Mouse (Mus musculus) left cerebral cortex, adult 18-20 months (tissue): ENCODE measurements around the gene Gns. TPM values are rescaled to one million over a fixed set of nuclear protein-coding genes. Genes with fewer than 3 reads are reported as not detected.

Experiments
- DNase-seq, 2 experiments: peaks; one replicate each; pipeline ENCODE4 v3.0.0; 2021 to 2022; ENCODE audit warnings: low spot score in 2 of 2, mixed read lengths in 1 of 2
- total RNA-seq, 2 experiments: library from RNA; stranded (reverse); gene quantifications; 2 replicates each; pipeline ENCODE4 v1.2.3; 2021

Gns gene
- total RNA-seq, 2 experiments from 2014 or later, result 86.7 to 87.1 TPM

DNA sequence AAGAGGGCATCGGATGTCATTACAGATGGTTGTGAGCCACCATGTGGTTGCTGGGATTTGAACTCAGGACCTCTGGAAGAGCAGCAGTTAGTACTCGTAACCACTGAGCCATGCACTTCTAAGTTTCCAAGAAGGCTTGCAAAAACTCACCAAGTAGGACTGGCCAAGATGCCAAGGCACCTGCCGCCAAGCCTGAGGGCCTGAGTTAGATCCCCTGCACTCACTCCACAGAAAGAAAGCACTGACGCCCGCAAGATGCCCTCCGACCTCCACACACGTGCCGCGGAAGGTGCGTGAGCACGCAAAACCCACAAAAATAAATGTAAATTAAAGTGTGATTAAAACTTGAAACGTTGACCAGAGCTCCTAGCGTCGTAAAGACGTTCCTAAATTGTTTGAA, 584 bp upstream of the Gns start:
- DNase-seq, result no peak

DNA sequence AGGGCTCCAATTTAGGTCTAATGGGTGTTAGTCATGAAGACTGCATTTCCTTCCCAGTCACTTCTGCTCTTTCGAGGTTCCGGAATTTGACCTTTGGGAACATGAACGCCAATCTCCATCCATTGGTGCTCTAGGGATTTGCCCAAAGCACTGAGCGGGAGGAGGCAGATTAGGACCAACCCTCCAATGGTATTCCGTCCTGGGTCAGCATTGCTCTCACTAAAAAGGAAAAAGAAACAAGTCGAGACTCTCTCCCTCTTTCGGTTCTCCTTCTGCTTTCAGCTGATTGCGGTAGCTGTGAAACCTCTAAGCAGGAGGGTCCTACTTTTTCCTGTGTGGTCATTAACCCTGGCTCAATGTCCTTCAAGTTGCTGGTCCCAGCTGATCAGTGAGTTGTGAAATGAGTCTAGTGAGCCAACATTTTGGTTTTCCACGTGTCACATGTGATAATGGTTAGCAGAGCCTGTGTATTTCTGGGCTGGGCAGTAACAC, 937 bp downstream of the Gns start:
- no peak for DNase-seq

GRCm38 (mm10) chr10:121367271-121367670, 2.4 kb downstream of the Gns start:
- DNase-seq, result no peak

DNA sequence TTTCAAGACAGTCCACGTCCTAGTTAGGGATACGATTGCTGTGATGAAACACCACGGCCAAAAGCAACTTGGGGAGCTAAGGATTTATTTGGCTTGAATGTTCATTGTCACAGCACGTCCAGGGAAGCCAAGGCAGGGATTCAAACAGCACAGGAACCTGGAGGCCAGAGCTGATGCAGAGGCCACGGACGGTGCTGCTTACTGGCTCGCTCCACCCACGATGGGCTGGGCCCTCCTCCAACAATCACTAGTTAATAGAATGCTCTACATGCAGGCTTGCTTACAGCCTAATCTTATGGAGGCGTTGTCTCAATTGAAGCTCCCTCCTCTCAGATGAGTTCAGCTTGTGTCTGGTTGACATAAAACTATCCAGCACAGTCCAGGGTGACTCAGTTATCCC, 2.9 kb downstream of the Gns start:
- no peak for DNase-seq

- no peak for DNase-seq
Observed at GRCm38 (mm10) chr10:121368783-121369465, 4.0 kb downstream of the Gns start.

GRCm38 (mm10) chr10:121370777-121371176, 5.9 kb downstream of the Gns start:
- no peak for DNase-seq

DNA sequence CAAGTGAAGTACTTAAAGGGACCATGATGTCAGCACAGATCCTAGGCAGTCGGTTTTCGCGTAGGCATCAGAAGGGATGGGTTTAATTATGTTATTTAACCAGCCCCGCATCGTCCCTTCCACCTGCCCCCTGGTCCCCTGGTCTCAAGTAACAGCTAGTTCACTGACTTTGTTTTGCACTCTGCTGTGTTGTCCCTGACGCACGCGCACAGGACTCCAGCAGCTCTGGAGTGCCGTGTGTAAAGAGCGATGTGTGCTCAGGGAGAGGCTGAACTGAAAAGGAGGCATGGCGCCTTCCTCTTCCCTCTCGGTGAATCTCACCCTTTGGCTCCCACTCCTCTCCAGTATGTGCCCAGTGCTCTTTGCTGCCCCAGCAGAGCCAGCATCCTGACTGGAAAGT, 9.1 kb downstream of the Gns start:
- DNase-seq, result no peak

GRCm38 (mm10) chr10:121374693-121375620, 10.1 kb downstream of the Gns start:
- no peak for DNase-seq

- DNase-seq, result no peak
Observed at GRCm38 (mm10) chr10:121375649-121376493, 11.0 kb downstream of the Gns start.

- no peak for DNase-seq
Observed at GRCm38 (mm10) chr10:121376530-121377271, 11.8 kb downstream of the Gns start.

- no peak for DNase-seq
Observed at GRCm38 (mm10) chr10:121379387-121379786, 14.5 kb downstream of the Gns start.

DNA sequence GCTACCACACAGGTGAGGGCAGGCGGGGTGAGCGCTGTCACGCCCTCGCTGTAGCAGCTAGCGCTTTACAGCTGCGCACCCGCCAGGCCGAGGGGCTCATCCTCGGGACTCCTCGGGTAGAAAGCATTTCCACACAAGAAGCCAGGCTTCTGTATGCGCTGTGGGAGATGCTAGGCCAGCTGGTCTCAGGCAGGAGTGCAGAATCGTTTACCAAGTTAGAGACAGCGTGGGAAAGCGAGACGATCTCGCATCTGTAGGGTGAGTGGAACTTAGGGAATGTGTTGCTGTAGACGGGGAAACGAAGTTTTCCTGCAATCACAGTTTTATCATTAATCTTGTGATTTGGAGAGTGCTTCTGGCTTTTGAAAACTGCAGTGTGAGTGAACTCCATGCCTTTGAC, 16.4 kb downstream of the Gns start:
- DNase-seq, result no peak

DNA sequence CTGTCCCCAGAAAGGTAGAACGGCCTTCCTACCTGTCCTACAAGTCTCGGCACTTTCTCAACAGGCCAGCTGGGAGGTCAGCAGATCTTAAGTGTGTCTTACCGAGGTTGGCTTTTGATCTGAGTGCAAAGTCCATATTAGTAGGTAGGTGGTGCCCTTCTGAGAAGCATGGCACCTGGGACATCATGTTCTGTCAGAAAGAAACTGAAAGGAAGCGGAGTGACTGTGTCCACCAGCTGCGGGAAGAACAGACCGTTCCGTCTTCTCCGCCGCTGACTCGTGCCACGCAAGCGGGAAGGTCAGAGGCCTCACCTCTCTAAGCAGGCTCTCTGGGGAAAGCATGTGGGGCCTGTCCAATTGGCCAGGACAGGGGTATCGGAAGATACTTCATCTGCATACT, 19.8 kb downstream of the Gns start:
- no peak for DNase-seq

DNA sequence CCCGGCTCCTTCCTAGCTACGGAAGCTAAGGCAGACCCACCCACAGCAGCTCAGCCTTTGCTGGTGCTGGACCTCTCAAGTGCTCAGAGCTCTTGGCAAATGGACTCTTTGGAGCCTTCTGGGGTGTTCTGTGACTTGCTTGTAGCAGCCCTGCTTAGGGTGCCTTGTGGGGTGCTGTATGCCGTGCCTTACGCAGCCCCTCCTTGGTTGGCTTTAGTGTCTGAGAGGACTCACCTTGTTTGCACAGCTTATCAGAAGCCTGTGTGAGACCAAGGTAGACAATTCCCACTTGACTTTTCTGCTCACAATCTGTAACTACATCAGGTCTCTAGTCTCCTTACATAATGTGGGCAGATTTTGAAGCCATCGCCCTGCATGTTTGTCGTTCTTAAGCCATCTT, 20.8 kb downstream of the Gns start:
- no peak for DNase-seq

GRCm38 (mm10) chr10:121386347-121386746, 21.5 kb downstream of the Gns start:
- DNase-seq, result no peak

DNA sequence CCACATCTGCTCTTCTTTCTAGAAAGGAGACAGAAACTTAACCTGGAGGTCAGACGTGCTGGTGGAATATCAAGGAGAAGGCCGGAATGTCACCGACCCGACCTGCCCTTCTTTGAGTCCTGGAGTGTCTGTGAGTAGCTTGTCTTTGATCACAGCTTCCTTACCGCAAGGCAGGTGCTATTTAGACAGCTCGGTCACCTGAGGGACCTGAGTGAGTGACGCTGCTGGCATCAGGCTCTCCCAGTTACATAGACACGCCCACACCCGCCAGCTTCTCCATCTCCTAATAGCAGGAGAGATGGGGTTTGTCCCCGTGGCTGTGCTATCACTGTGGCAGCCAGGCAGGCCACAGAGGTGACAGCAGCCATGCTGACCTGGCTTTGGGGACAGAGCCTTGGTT, 25.7 kb downstream of the Gns start:
- no peak for DNase-seq

DNA sequence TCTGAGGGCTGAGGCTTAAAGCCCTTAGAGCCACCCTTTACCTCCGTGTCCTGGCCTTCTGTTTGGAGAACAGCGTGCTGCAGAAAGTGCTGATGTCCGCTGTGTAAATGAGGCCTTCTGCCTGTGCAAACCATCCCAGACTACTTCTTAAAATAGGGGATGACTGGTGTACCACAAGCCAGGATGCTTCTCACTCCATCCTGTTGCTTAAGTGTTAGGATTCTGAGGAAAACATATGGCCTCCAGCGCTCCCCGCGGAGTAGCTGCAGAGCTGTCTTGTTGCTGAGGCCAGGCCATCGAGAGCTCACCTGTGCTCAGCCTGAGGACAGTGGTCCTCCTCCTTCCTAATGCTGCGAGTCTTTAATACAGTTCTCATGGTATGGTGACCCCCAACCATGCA, 27.0 kb downstream of the Gns start:
- no peak for DNase-seq

GRCm38 (mm10) chr10:121394270-121394669, 29.4 kb downstream of the Gns start:
- no peak for DNase-seq

DNA sequence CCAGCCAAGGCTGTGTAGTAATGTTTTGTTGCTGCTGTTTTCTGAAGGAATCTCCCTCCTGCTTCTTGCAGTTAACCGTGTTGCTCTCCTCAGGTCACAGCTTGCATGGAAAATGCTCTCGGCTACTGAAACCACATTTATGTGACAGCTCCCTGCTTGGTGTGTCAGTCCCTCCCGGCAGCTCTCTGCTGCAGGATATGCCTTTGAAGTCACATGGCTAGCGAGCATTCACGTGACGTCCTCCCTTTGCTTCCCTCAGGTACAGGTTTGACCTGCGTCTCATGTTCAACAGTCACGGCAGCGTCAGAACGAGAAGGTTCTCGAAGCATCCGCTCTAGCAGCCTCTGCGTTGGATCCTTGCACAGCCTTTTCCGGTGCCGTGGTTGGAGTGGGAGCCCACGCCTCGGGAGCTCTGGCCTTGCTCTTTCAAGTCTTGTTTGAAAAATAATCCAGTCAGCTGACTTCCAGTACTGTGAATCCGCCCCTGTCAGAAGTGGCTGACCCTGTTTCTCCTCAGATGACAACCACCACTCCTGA, 30.0 kb downstream of the Gns start:
- no peak for DNase-seq

DNA sequence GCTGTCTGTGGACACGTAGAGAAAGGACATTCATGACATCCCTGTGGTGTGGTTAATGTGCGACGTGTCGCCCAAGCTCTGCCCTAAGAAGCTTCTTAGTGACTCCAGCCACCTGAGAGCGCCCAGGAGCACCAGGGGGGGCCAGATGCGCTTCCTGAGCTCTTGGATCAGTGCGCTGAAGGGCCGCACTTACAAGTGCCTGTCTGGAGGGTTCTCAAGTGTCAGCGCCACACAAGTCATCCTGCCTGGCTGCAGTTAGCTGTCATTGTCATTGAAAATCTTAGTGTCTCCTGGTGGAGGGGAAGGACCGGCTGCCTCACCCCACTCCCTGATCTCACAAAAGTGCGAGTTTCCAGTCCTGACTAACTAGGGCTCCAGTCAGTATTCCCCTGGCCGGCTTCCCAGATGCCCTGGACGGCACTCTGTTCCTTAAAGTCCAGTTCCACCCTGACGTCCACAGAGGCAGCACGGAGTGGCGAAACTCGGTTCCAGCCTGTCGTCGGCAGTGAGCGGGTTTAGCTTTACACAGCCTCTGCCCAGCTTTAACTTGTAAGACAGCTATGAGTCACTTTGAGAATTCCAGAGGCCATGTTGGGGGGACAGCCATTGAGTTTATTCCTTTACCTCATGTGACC, 30.8 kb downstream of the Gns start:
- no peak for DNase-seq
